Mouse (Mus musculus): ENCODE measurements around the gene Iqca.

GRCm38 (mm10) chr1:90092816-90093493 is 60.2 kb downstream of the Iqca start:
- TF ChIP-seq CTCF (IDR thresholded peaks at IDR 0.05; ENCODE audit: control insufficient read depth, insufficient read depth, insufficient replicate concordance, low read depth, low read length) (no peak), POLR2A (IDR thresholded peaks at IDR 0.05; ENCODE audit: control insufficient read depth, low read depth, low read length) (no peak)

Measured in testis, adult 2 months (tissue).